Mouse (Mus musculus) spleen, adult 2 months (tissue): ENCODE measurements around the gene Gm9268.
"Not testable (repeated sequence)": the region's sequence is repeated elsewhere in the genome, so short reads cannot be mapped to it uniquely, and the experiment has no call there.

Experiments
- CTCF ChIP-seq: fragments of 200-500 bp; IDR thresholded peaks from 2 replicates; pipeline ENCODE4 v1.5.1; 2011; ENCODE audit warnings: mild to moderate bottlenecking, inconsistent platforms; ENCODE audit not compliant: insufficient read depth, insufficient read length, insufficient replicate concordance; ENCODE audit errors: extremely low read depth
- POLR2A ChIP-seq: fragments of 200-500 bp; IDR thresholded peaks from 2 replicates; pipeline ENCODE4 v1.6.1; 2011; ENCODE audit warnings: low read depth, low read length, inconsistent platforms

DNA sequence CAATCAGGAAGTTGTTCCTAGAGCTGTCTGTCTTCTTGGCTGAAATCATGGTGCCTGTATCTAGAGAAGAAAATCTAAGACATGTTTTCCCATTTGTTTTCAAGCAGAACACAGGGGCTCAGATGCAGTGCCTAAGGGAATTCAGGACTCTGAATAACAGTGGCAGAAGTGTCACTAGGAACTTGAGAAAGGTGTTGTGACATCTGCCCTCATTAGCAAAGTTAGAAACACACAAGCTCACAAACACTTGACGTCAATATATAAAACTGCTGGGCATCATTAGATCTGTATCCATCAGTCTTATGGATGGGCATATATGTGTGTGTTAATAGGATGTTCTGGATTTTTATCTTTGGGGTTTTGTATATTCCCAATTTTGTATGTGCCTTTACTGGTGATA is at the start of gene Gm9268:
- not testable (repeated sequence) for TF ChIP-seq POLR2A, CTCF
